Mouse (Mus musculus) stomach, postnatal 0 days (tissue): ENCODE measurements around the gene Stag1.

Experiments
- CTCF ChIP-seq: IDR thresholded peaks from 2 replicates; pipeline ENCODE4 v1.5.1; 2016; ENCODE audit warnings: antibody characterized with exemption, low read depth, mild to moderate bottlenecking, moderate library complexity
- EP300 ChIP-seq: optimal IDR thresholded peaks from 2 replicates; pipeline ENCODE3; 2016; ENCODE audit warnings: antibody characterized with exemption

DNA sequence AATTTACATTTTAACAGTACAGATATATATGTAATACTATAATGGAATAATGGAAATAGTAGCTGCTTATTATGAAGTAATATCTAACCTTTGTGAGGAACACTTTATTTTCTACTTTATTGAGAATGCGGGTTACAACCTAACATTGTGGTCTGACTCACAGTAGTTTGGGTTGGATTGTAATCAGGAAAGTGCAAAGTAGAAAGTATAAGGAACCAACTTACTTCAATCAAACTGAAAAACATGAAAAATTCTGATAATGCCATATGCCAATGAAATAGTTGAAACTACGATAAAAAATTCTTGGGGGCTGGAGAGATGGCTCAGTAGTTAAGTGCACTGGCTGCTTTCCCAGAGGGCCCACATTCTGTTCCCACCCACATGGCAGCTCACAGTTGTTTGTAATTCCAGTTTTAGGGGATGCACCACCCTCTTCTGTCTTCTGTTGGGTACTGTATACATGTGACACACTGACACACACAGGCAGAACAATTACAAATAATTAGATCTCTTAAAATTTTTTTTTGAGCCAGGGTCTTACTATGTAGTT lies 50.3 kb downstream of the Stag1 start:
- no peak for TF ChIP-seq CTCF
- no peak for TF ChIP-seq EP300
